Mouse (Mus musculus) MN1 (cell line): ENCODE data around the gene Scamp4.
"Not testable (repeated sequence)": the region's sequence is repeated elsewhere in the genome, so short reads cannot be mapped to it uniquely, and the experiment has no call there.

Source experiments
- DNase-seq: peaks from one replicate; pipeline ENCODE4 v3.0.0-alpha.2; 2016; ENCODE audit warnings: low spot score

Gene Scamp4

DNA sequence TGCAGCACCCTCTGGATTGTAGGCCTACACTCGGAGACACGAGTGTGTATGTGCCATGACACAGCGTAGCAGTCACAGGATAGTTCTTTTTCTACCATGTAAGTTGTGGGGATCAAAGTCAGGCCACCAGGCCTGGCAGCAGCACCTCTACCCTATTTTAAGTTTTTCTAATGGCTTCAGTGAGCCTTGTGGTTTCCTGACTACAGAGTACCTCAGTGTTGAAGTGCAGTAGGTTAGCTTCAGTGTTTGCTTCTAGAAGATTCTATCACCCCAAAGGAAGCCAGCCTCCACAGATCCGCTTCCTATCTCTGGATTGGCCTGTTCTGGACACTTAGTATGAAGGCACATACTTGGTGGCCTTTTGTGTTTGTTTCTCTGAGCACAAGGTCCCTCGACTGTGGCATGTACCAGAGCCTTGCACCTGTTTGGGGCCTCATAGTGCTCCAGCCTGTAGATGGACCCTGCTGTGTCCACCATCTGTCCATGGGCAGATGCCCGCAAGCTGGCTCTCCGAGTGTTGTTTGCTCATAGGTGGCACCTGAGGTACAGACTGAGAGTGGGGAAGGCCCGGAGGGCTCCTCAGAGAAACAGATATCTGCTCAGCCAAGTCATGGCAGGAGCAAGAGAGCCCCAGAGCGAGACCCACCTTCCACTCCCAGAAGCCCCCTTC is 7.6 kb downstream of the Scamp4 start:
- DNase-seq: no peak

DNA sequence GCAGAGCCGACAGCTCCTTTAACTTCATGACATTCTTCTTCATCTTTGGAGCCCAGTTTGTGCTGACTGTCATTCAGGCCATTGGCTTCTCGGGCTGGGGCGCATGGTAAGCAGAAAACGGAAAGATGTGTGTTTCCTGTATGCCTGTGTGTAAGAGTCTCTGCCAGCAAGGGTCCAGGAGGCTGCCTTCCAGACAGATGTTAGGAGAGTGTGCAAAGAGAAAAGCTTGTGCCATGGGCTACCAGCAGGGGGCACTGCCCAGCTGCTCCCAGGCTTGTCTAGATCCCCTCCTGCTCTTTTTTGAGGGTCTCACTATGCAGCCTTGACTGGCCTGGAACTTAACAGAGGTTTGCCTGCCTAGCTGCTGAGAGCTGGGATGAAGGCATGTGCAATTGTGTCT is 8.4 kb downstream of the Scamp4 start:
- peak; percentile 52 for DNase-seq

DNA sequence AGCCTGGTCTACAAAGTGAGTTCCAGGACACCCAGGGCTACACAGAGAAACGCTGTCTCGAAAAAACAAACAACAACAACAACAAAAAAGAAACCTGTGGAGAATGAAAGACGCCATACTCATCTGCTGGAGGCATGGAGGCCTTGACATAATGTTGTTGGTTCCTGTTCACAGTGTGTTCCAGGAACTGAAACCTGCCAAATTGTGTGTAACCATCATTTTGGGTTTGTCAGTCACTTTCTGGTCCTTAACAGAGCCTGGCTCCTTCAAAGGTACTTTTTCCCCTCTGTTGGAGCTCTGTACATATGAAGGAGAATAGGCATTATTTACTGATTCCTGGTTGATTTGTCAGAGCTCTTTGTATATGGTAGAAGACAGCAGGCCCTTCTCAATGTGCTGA is 9.2 kb downstream of the Scamp4 start:
- DNase-seq: no peak

DNA sequence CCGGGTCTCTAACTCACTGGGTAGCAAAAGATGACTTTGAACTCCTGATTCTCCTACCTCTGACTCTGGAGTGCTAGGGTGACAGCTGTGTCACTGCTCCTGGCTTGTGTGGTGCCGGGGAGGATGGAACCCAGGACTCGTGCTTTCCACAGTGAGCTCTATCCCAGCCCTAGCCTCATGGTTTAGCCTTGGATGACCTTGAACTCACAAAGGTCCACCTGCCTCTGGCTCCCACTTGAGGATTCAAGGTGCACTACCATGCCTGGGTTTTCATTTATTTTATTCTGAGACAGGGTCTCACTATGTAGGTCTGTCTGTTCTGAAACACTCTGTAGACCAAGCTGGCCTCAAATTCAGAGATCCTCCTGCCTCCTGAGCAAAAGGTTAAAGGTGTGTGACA is 11.1 kb downstream of the Scamp4 start:
- no peak for DNase-seq

DNA sequence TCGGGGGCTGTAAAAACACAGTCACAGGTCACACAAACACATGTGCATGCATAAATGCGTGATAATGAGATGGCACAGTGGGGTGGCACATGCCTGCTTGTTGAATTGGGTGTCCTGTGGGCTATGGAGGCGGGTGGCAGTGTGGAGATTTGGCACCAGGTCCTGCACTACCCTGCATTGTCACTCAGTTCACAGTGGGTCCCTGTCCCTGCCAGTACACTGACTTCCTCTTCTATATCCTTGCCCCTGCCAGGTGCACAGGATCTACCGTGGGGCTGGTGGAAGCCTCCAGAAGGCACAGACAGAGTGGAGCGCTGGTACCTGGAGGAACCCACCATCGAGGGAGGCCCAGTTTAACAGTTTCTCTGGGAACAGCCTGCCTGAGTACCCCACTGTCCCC is 11.7 kb downstream of the Scamp4 start:
- no peak for DNase-seq

DNA sequence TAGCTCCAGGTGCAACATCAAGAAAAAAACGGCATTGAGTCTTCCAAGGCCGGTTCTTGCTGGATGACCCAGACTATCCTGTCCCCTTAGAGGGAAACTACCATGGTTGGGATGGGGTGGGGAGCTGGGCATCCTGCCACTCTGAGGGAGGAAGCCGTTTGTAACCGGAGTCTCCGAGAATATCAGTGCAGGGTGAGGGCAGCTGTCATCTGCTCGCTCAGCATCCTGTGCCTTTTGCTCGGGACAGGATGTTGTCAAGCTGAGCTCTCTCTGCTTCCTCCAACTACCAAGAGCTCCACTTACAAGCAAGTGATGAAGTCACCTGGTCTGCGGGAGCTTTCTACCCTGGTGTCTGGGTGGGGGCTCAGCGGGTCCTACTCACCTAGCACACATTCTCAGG is 15.5 kb downstream of the Scamp4 start:
- DNase-seq: no peak

DNA sequence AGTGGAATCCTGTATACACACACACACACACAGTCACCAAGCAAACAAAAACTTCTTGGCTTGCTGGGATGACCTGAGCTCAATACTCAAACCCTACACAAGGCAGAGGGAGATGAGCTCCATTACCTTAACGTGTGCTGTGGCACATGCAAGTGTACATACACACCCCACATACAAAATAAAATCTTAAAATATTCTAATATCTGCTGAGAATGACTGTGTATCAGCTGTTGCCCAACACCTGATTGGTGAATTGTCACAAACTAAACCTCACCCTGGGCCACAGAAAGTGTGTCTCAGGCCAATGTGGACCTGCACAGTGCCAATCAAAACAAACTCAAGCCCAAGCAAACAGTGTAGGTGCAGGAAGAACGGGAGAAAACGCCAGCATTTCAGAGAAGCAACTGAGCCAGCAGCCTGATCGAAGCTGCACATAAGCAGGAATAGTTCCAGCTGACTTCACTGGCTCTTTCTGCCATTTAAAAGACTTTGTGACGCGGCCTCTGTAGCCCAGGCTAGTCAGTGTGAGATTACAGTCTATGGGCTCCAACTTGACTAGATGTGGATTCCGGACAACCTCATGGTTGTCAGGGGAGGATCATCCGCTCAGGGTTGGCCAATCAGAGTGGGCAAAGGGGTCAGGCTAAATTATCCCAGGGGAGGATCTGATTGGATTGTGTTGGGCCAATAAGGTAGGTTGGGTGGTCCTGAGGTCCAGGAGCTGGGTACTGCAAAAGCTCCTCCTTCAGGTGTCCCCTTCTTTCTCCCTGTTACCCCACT is 17.0 kb downstream of the Scamp4 start:
- DNase-seq: no peak

DNA sequence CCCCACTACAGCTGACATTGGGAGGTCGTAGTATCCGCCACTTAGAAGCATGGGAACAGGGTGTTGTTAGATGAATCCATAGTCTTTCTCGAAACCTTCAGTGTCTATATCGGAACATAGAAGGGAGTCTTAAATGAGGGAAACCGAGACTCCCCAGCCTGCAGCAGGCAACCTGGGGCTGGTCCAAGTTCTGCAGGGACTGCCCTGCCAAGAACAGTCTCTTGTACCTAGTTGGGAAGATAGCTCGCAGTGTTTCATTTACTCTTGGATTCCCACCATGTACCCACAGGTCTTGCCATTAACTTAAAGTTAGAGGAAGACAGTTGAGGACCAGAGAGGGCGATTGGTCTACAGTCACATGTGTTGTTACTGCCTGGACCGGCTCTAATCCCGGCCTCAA is 17.7 kb downstream of the Scamp4 start:
- no peak for DNase-seq

DNA sequence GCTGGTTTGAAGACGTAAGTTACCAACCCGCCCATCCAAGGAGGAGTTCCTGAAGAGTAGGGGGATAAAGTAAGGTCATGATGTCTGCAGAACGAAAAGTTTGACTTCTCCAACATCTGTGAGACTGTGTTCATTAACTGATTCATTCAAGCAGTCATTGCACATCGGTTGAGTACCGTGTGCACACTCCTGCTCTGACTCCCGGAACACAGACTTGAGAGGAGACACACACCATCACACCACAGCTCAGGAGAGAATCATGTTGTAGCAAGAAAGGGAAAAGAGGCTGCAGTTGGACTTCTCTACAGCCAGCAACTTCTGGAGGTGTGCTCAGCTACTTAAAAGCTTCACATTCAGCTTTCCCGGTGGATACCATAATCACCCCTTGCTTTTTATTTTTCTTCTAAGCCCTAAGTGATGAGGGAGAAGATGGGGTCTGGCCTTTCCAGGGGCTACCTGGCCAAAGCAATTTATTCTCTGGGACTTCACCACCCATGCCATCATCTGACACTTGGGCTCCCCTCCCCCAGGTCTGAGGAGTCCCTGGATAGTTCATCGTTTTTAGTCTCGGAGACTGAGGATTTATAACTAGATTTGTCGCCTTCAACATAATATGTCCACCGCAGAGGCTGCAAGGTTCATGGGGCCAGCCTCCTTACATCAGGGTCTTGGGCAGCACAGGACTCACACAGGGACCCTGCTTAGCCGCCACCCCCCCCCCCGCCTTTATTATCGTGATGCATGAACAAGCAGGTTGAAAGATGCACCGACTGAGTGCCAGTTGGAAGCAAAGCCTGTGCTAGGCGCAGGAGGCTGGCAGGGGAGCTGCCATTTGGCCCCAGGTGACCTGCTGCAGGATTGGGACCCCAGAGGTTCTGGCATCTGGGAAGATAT is 18.4 kb downstream of the Scamp4 start:
- DNase-seq: peak; percentile 21

DNA sequence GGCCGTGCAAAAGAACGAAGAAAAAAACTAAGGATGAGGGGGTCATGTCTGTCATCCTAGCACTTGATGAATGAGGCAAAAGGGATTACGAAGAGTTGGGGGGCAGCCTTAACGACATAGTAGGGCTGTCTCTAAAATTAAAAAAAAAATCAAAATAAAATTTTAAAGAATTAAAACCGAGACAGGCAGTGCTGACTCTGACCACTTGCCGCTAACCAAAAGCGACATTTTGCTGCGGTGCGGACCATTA is 18.9 kb downstream of the Scamp4 start:
- DNase-seq: no peak

DNA sequence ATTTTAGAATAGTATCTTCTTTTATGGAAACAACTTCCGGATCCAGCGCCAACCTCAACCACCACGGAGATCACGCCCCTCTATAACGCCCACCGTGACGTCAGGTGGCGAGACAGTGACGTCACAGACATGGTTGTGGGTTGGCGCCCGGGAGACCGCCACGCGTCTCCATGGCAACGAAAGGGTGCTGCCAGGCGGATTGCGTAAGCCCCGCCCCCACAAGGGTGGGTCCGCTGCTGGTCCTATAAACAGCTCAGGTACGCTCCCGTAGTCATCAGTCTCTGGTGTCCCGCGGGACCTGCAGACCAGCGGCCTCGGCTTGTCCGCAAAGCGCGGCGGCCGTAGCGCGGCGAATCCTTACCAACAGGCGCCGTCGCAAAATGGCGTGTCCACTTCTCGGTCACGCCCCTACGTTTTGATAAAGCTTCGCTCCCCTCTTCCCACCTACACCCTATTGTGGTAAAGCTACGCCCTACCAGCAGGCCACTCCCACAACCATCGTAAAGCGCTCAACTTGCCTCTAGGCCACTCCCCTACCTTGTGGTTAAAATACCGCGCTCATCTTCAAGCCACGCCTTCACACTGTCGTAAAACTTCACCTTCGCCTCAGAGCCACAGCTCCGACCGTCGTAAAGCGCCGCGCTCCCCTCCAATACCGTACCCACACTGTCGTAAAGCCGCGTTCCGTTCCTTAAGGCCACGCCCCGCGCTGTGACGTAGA is 19.4 kb downstream of the Scamp4 start:
- DNase-seq: peak; percentile 99

DNA sequence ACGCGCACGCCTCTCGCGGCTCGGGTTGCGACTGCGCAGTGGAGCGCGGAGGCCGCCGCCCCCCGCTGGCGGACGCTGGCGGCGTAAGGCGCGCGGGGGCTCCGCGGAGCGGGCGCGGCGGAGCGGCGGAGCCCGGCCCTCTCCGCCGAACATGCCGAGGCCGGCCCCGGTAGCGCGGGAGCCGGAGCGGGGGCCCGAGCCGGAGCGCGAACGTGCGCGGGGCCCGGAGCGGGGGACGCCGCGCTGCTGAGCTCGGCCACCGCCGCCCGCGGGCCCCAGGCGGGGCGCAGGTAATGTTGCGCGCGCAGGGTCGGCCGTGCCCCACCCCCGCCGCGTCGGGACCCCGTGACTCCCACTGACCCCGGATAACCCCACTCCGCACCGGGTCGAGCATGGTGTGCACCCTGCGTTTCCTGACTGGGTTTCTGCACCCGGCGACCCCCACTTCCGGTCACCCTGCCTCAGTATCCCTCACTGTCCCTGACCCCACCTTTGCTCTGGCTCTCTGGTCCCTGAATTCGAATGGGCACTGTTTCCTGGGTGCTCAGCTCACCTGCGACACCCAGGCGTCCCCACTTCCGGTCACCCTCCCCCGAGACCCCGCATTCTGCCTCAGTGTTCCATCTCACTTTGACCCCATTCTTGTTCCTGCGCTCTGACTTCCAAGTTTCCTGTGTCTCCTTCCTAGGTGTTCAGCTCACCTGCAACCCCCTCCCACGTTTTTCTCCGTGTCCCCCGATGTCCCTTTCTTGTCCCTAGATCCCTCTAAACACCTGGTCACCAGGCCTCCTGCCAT is 20.2 kb downstream of the Scamp4 start, which contains the start of gene Csnk1g2:
Csnk1g2 (plus strand) TSS at position 178 of the 796 bp plus-strand sequence.
- no peak for DNase-seq

DNA sequence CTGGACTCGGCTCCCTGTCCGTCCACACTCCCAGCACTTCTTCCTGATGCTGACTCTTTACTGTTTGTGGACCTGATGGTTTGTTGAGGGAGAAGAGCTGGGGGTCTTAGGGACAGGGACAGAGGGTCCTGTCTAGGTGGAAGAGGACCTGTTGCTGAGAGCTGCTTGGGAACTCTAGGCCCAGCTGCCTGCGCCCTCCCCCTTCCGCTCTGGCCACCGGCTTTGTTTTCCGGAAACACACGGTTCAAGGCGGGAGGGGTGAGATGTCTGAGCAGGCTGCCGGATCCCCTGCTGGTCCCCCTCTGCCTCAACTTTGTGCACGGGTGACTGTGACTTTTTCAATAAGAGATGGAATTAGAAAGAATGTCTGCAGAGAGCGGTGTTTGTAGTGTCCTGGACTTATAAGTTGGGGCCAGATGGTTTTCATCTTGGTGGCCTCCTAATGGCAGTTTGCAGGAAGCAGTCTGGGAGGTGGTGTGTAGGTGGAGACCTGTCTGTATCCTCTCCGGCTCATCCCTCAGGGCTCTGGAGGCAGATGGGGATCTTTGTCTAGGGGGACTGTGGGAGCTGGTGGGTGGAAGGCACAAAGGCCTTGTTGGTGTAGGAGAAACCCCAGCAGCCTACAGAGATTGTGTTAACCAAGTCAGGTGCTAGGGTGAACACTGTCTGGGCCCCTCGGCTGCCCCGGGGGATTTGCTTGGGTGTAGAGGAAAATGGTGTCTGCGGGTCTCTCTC is 21.0 kb downstream of the Scamp4 start:
- DNase-seq: peak; percentile 58

DNA sequence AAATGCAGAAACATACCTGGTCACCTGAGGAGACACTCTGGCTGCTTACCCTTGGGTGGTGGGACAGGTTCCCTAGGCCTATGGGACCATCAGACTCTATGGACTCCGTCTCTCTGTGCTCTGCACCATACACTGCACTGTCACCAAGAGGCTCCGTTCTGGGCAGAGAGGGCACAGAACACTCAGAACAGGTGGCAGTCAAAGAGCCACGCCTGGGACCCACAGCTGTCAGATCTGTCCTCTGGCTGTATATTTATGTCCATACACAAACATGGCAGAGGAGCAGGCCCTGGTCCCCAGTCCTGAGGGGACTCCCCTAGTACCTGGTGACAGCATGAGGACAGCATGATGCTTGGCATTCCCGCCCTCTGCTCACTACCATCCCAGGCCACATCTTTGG is 23.1 kb downstream of the Scamp4 start:
- DNase-seq: no peak

DNA sequence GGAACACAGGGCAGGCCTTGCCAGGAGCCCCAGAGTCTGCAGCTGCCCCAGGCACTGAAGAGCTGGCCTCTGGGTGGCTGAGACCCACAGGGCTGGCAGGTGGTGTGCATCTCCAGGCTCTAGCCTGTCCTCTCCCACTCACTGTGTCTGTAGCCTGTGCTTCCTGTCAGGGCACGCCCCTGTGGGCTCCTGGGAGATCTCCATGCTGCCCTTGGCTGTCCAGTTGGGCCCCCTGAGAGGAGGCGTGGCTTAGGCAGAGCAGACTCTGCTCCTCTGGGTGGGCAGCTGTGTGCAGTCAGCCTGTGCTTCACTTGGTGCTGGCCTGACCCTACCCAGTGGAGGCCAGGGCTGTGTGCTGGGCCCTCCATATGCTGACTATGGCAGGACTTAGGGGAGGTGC is 25.0 kb downstream of the Scamp4 start:
- DNase-seq: peak; percentile 79

DNA sequence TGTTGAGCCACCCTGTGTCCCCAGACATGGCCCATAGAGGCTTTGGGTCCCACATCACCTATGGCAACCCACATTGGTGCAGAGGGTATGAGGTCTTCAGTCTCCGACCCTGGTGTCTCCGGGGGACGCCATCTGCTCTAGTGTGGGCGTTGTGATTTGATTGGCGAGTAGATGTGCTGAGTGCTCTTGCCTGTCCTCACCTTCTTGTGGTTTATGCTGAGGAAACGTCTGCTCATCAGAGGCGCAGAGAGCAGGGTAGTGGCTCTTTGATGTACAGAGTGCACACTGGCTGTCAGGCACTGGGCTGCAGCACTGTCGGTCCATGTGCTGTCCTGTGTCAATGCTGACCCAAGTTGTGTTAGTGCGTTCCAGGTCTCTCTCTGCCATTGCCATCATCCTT is 26.3 kb downstream of the Scamp4 start:
- DNase-seq: no peak

DNA sequence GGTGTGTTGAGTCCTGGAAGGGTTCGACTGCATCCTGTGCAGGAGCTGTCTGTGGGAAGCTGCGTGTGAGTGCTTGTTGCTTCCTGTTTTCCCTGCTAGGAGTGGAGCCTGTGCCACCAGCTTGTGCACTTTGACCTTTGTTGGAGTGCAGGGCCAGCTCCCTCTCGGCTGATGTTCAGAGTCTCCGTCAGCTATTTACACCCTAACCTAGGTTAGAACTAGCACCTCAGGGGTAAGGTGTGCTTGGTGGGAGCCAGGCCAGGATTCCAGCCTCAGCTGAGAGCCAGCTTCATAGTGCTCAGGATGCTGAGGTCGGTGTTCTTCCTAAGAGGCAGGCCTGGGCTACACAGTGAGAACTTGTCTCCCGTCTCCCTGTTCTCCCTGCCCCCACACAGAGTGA is 32.7 kb downstream of the Scamp4 start:
- no peak for DNase-seq

DNA sequence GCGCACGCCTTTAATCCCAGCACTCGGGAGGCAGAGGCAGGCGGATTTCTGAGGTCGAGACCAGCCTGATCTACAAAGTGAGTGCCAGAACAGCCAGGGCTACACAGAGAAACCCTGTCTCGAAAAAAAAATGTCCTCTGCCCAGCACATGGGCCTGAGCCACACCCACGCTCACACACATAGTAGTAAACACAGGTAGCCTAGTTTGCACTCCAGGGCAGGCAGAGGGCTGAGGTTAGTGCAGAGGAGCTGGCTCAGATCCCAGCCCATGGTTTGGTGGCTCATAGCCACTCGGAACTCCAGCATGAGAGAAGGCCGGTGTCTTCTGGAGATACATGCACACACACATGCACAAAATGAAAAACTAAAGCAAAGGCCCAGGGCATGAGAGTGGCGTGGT is 44.3 kb downstream of the Scamp4 start:
- no peak for DNase-seq

DNA sequence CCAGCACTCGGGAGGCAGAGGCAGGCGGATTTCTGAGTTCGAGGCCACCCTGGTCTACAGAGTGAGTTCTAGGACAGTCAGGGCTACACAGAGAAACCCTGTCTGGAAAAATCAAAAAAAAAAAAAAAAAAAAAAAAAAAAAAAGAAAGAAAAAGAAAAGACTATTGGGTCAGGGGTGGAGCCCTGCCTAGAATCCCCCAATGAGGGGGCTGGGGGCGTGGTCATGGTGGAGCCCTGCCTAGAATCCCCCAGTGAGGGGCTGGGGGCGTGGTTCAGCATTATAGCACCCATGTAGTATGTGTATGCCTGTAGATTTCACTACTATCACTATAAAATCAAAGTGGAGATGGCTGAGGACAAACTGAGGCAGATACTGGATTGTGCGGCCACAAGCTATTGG is 47.2 kb downstream of the Scamp4 start:
- DNase-seq: not testable (repeated sequence)

DNA sequence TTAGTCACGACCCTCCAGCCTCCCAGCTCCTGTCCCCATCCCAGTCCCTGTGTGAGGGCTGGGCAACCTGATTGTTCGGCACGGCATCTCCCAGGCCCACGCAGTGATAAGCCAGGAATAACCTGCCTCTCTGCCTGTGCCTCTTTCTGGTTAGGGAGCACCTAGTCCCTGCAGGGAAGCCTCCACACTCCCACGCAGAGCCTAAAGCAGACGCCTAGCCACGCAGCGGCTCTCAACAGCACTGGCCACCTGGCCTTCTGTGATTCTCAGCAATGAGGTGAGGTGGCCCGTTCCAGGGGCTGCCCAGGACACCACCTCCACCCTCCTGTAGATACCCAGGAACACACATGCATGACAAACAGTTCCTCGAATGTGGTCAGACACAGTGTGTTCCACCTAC is 47.7 kb downstream of the Scamp4 start:
- DNase-seq: no peak
